Mouse (Mus musculus) neural tube, embryonic 14.5 days (tissue): ENCODE measurements around the gene Ccdc71. TPM values are rescaled to one million over a fixed set of nuclear protein-coding genes. Genes with fewer than 3 reads are reported as not detected.

ENCODE experiments used
- ATAC-seq: fragments of 200-750 bp; cut with Nextera tagmentation; 2 replicates; pipeline ENCODE4 v1.8.0; 2017; ENCODE audit warnings: low read depth, mild to moderate bottlenecking, moderate TSS enrichment, moderate library complexity
- H3K27ac ChIP-seq: fragments of 300-500 bp; sonication (generic); 2 replicates; pipeline ENCODE4 v1.5.1; 2014; ENCODE audit warnings: low read depth, mild to moderate bottlenecking, control low read depth, low read length, moderate library complexity, mixed read lengths
- H3K27me3 ChIP-seq: fragments of 300-500 bp; sonication (generic); 2 replicates; pipeline ENCODE4 v1.6.1; 2014; ENCODE audit warnings: low read length; ENCODE audit not compliant: control insufficient read depth, insufficient read depth
- H3K36me3 ChIP-seq: fragments of 300-500 bp; sonication (generic); 2 replicates; pipeline ENCODE4 v1.6.1; 2014; ENCODE audit warnings: low read length, mixed read lengths; ENCODE audit not compliant: control insufficient read depth, insufficient read depth
- H3K4me1 ChIP-seq: fragments of 300-500 bp; sonication (generic); 2 replicates; pipeline ENCODE4 v1.6.1; 2014; ENCODE audit warnings: low read length; ENCODE audit not compliant: control insufficient read depth, insufficient read depth
- H3K4me2 ChIP-seq: fragments of 300-500 bp; sonication (generic); 2 replicates; pipeline ENCODE4 v1.6.1; 2014; ENCODE audit warnings: mild to moderate bottlenecking, low read depth, low read length, control low read depth
- H3K4me3 ChIP-seq: fragments of 300-500 bp; sonication (generic); 2 replicates; pipeline ENCODE4 v1.5.1; 2014; ENCODE audit warnings: low read depth, low read length, control low read depth, mixed read lengths
- H3K9ac ChIP-seq: fragments of 300-500 bp; sonication (generic); replicated peaks from 2 replicates; pipeline ENCODE4 v1.6.1; 2014; ENCODE audit warnings: low read depth, mild to moderate bottlenecking, control low read depth, low read length, mixed read lengths
- H3K9me3 ChIP-seq: fragments of 300-500 bp; sonication (generic); 2 replicates; pipeline ENCODE4 v1.6.1; 2016; ENCODE audit warnings: low read length; ENCODE audit not compliant: control insufficient read depth
- WGBS: fragments of 180-500 bp; shearing (Covaris S2); extraction: QIAGEN DNeasy Blood & Tissue Kit; methylation state at CpG from one replicate; pipeline ENCODE4 v1.1.7; 2014; 5-methylcytosine and 5-hydroxymethylcytosine counted together
- polyA plus RNA-seq: library from polyadenylated mRNA; unstranded; fragments of >200 nt; fragmentation: Nextera tagmentation; extraction: Ambion mirVana; gene quantifications from 2 replicates; pipeline ENCODE4 v1.2.1, GENCODE M21; 2014

The Ccdc71 gene
- polyA plus RNA-seq, 1 experiment from 2014 or later = 50.4 TPM

GRCm38 (mm10) chr9:108490559-108491285 is 30.4 kb downstream of the Ccdc71 start, which contains the start of gene Usp19:
TSS of gene Usp19 (plus strand) at chr9:108490602.
- H3K27me3 ChIP-seq = no peaks in the 10 kb centered on the region
- peak within 1 kb of the TSS; percentile 92 for H3K4me2 ChIP-seq
- H3K27ac ChIP-seq = peak within 1 kb of the TSS; percentile 97
- H3K9me3 ChIP-seq = no peaks in the 10 kb centered on the region
- peaks cover 30% of the 10 kb centered on the region for H3K36me3 ChIP-seq
- under 1% methylated on average over 69 of the region's 69 CpGs for WGBS
- H3K4me3 ChIP-seq = peak within 1 kb of the TSS; percentile 96
- peak; percentile 95 for ATAC-seq
- peaks cover 17% of the 10 kb centered on the region for H3K4me1 ChIP-seq
- peak within 1 kb of the TSS; percentile 94 for H3K9ac ChIP-seq

GRCm38 (mm10) chr9:108491286-108491580 is 30.9 kb downstream of the Ccdc71 start:
- 11% methylated on average over 12 of the region's 12 CpGs for WGBS
- Histone ChIP-seq H3K9ac (peak overlapping the region; percentile 94), H3K4me3 (peak overlapping the region; percentile 96), H3K27me3 (no peaks in the 10 kb centered on the region), H3K9me3 (no peaks in the 10 kb centered on the region), H3K27ac (peak overlapping the region; percentile 97), H3K36me3 (peaks cover 35% of the 10 kb centered on the region), H3K4me1 (peaks cover 17% of the 10 kb centered on the region), H3K4me2 (peak overlapping the region; percentile 92)
- no peak for ATAC-seq

- peak overlapping the region; percentile 92 for H3K4me2 ChIP-seq
- WGBS = 82% methylated on average over 16 of the region's 16 CpGs
- H3K9me3 ChIP-seq = no peaks in the 10 kb centered on the region
- H3K27ac ChIP-seq = no peak overlapping the region
- no peaks in the 10 kb centered on the region for H3K27me3 ChIP-seq
- peak overlapping the region; percentile 96 for H3K4me3 ChIP-seq
- H3K4me1 ChIP-seq = peaks cover 17% of the 10 kb centered on the region
- H3K36me3 ChIP-seq = peaks cover 45% of the 10 kb centered on the region
- ATAC-seq = no peak
- no peak overlapping the region; the same call in 1 of the 2 replicates for H3K9ac ChIP-seq
These were observed 31.9 kb downstream of the Ccdc71 start for GRCm38 (mm10) chr9:108492043-108492750.

GRCm38 (mm10) chr9:108493246-108493645 is 32.9 kb downstream of the Ccdc71 start:
- Histone ChIP-seq H3K4me2 (no peak overlapping the region), H3K27me3 (no peaks in the 10 kb centered on the region), H3K9ac (no peak overlapping the region), H3K36me3 (peaks cover 54% of the 10 kb centered on the region), H3K9me3 (no peaks in the 10 kb centered on the region), H3K4me3 (no peak overlapping the region), H3K27ac (no peak overlapping the region), H3K4me1 (peaks cover 17% of the 10 kb centered on the region)
- 97% methylated on average over 8 of the region's 8 CpGs for WGBS
- ATAC-seq = no peak

- Histone ChIP-seq H3K27ac (no peak overlapping the region), H3K4me2 (no peak overlapping the region), H3K4me1 (peaks cover 17% of the 10 kb centered on the region), H3K4me3 (no peak overlapping the region), H3K27me3 (no peaks in the 10 kb centered on the region), H3K9me3 (no peaks in the 10 kb centered on the region), H3K36me3 (peaks cover 65% of the 10 kb centered on the region), H3K9ac (no peak overlapping the region)
- 93% methylated on average over 19 of the region's 19 CpGs for WGBS
- no peak for ATAC-seq
These were observed 34.0 kb downstream of the Ccdc71 start for GRCm38 (mm10) chr9:108494146-108494825.

- Histone ChIP-seq H3K27me3 (no peaks in the 10 kb centered on the region), H3K4me1 (peaks cover 14% of the 10 kb centered on the region), H3K36me3 (peaks cover 71% of the 10 kb centered on the region), H3K9ac (no peak overlapping the region), H3K9me3 (no peaks in the 10 kb centered on the region), H3K4me3 (no peak overlapping the region), H3K4me2 (no peak overlapping the region), H3K27ac (no peak overlapping the region)
- WGBS = 85% methylated on average over 10 of the region's 10 CpGs
- no peak for ATAC-seq
These were observed 34.6 kb downstream of the Ccdc71 start for GRCm38 (mm10) chr9:108494905-108495304.

GRCm38 (mm10) chr9:108499231-108499630 is 38.9 kb downstream of the Ccdc71 start:
- no peak overlapping the region for H3K4me3 ChIP-seq
- H3K27me3 ChIP-seq = no peaks in the 10 kb centered on the region
- no peak overlapping the region for H3K27ac ChIP-seq
- no peak overlapping the region for H3K4me2 ChIP-seq
- H3K9me3 ChIP-seq = no peaks in the 10 kb centered on the region
- 96% methylated on average over 7 of the region's 7 CpGs for WGBS
- ATAC-seq = no peak
- H3K36me3 ChIP-seq = peaks cover 81% of the 10 kb centered on the region
- no peak overlapping the region for H3K9ac ChIP-seq
- H3K4me1 ChIP-seq = no peaks in the 10 kb centered on the region

GRCm38 (mm10) chr9:108499943-108500342 is 39.6 kb downstream of the Ccdc71 start:
- Histone ChIP-seq H3K4me2 (no peak overlapping the region), H3K4me3 (no peak overlapping the region), H3K4me1 (no peaks in the 10 kb centered on the region), H3K9ac (no peak overlapping the region), H3K27ac (no peak overlapping the region), H3K9me3 (no peaks in the 10 kb centered on the region), H3K36me3 (peaks cover 74% of the 10 kb centered on the region), H3K27me3 (no peaks in the 10 kb centered on the region)
- no peak for ATAC-seq
- 93% methylated on average over 15 of the region's 15 CpGs for WGBS

GRCm38 (mm10) chr9:108506901-108507300 is 46.6 kb downstream of the Ccdc71 start:
- no peak overlapping the region for H3K27ac ChIP-seq
- WGBS = 93% methylated on average over 7 of the region's 7 CpGs
- H3K9me3 ChIP-seq = no peaks in the 10 kb centered on the region
- H3K9ac ChIP-seq = no peak overlapping the region
- peaks cover 11% of the 10 kb centered on the region for H3K4me1 ChIP-seq
- H3K4me2 ChIP-seq = peak overlapping the region; percentile 84
- H3K36me3 ChIP-seq = peaks cover 16% of the 10 kb centered on the region; the same call in 1 of the 2 replicates
- ATAC-seq = no peak
- peak overlapping the region; percentile 61; the same call in 1 of the 2 replicates for H3K4me3 ChIP-seq
- H3K27me3 ChIP-seq = no peaks in the 10 kb centered on the region
